Mouse (Mus musculus): ENCODE data around the gene Ing5.
"Not testable (repeated sequence)": the region's sequence is repeated elsewhere in the genome, so short reads cannot be mapped to it uniquely, and the experiment has no call there.

Gene Ing5

DNA sequence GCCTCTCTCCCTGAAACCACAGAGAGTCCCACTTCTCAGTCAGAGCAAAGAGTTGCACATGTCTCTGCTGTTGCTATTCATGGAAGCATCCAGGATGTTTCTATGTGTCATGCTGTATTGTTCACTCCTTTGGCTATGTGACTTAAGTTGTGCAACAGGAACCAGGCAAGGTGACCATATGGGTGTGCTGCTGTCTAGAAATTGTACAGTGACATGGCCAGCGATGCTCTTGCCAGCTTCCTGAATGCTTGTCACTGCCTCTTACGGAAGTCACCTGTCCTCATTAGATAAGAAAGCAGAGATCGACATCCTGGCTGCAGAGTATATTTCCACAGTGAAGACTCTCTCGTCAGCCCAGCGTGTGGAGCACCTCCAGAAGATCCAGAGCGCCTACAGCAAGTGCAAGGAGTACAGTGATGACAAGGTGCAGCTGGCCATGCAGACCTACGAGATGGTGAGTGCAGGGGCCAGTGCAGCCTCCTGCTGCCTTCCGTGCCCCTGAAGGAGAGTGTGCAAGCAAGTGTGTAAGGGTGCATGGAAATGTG, 7.8 kb downstream of the Ing5 start:
- no peak for DNase-seq

DNA sequence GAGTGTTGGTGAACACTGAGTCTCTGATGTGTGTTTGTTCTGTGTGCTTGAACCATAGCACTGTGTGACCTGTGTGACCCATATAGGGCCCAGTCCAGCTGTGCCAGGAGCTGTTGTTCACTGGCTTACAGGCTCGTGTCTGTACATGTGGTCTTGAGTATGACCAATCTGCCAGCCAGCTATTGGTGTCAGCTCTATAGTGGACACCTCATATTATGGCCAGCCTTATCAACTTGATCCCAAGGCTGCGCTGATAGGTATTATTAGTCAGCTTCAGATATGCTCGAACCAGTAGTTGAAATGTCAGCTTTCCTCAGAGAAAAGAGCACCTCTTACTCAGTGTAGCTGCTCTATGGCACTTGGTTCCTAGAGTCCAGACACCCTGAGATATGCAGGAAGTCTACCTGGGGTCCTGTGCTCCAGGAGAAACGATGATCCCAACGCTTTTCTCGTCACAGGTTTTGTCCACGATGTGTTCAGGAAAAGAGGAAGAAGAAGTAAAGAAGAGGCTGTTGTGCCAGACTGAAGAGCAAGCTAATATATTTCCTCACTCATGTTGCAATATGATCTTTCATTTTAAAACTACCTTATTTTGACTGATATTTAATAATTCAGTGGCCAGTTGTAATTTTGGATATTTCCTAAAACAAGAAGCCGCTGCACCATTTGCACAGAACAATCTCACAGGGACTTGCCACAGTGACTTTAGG, 14.2 kb downstream of the Ing5 start:
- DNase-seq, result no peak

DNA sequence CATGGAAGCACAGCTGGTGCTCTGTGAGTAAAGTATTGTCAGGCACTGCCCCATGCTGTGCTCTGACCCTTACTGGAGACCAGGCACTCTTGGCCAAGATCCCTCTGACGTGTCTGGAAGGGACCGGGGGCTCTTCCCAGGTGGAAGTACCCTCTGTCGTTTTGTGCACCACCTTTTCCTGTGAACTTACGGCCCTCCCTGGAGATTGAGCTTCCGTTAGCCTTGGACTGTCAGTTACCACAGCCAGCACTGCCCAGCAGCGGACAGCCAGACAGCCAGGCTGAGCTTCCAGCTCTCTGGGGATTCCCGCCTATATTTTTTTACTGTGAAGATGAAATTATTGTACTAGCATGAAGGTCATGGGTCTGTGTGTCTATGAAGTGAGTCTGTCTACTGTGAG, 15.0 kb downstream of the Ing5 start:
- DNase-seq, result no peak

DNA sequence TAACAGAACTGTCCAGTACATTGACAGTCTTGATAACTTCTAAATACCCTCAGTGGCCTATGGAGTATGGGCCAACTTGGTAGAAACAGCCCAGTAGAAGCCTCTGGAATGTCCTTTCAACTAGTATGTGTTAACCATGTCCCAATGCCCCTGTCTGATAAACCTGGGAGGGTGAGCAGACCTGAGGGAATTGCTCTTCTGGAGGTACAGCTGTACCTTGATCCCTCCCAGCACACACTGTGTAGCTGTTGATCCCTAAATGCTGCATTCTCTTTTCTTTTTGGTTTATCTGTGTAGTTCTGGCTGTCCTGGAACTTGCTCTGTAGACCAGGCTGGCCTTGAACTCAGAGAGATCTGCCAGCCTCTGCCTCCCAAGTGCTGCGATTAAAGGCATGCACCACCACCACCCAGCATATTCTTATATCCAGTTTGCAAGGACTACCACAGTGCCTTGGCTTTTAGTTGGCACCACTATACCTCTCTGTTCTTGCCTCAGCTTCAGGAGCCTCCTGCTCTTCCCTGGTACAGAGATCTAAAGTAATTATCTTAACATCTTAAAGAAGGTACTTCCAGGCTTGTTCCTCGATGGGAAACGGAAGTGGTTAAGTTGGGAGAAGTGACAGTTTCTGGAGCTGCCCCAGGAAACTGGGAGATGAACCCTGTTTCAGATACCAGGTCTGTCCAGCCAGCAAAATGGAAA, 20.2 kb downstream of the Ing5 start:
- DNase-seq, result no peak

DNA sequence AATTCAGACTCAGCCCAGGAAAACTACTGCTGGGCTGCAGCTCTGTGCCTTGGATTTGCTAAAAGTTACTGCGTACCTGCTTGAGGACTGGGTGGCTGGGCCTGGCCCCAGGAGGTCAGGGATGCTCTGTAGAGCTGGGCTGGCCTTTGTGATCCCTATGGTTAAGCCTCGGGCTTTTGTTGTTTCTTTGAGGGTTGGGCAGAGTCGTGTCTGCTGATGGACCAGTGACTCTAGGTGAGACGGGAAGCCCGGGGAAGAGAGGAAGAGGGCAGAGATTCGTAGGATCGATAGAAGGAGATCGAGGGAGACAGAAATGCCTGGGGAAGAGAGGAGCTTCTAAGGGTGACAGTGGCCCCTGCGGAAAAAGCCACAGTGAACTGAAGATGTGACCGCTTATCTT, 20.8 kb downstream of the Ing5 start, which contains the start of gene D2hgdh:
TSS of gene D2hgdh (plus strand) at position 301 of the 400 bp plus-strand sequence.
- DNase-seq, result no peak

DNA sequence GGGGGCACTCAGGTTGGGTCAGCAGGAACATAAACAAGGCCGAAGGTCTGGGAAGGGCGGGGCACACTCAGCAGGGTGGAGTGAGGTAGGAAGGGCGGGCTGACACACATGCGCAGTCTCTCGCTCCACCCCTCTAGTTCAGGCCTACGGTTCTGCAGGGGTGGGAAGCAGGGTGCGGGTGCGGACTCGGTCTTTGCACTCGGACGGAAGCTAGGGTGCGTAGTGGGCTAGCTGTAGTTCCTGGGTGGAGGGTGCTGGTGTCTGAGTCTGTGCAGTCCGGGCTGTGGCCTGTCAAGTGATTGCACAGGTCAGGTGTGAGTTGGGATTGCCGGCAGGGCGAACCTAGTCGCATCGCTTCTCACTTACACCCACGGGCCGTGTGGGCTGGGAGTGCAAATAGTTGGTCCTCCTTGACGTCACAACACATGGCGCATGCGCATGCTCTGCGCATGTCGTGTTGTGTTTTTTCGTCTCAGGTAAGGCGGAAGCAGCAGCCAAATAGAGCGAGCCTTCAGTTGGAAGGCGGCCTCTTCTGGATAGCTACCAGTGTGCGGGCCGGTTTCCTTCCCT, 21.4 kb downstream of the Ing5 start:
- DNase-seq, result peak; percentile 91

DNA sequence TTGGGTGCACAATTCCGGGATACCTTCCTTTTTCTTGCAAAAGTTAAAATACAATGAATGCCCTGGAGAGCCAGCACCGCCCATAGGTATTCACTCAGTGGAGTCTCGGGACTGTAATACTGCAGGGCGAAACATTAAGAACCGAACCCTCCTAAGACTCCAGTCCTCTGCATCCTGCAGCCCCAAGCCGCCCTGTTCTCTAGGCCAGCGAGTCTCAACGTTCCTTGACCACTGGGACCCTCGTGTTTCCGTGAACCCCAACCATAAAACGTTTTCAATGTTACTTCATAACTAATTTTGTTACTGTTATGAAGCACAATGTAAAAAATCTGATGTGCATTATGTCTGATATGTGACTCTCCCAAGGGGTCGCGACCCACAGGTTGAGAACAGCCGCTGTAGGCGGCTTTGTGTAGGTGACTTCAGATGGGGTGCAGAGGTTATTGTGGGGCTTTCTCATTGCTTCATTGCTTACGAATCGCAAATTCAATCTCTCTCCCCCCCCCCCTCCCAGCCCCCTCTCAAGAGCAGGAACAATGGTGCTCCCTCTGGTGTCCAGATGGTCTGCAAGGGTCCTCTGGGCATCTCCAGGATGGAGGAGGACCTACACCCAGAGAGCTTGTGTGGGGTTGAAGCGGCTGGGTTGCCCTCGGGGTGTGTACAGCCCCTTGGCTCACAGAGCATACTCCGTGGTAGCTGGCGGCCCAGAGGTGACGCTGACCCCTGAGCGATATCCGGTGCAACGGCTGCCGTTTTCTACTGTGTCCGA, 22.2 kb downstream of the Ing5 start:
- DNase-seq, result no peak

DNA sequence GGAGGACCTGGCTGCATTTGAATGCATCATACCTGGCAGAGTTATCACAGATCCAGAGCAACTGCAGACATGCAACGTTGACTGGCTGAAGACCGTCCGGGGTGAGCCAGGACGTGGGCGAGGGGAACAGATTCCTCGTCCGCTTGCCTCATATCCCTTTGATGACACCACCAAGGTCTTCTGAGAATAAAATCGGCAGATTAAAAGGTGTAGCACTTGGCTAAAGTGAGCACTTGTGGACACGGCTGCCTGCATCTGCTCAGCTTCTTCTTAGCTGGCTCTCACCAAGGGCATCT, 22.7 kb downstream of the Ing5 start:
- DNase-seq, result no peak

DNA sequence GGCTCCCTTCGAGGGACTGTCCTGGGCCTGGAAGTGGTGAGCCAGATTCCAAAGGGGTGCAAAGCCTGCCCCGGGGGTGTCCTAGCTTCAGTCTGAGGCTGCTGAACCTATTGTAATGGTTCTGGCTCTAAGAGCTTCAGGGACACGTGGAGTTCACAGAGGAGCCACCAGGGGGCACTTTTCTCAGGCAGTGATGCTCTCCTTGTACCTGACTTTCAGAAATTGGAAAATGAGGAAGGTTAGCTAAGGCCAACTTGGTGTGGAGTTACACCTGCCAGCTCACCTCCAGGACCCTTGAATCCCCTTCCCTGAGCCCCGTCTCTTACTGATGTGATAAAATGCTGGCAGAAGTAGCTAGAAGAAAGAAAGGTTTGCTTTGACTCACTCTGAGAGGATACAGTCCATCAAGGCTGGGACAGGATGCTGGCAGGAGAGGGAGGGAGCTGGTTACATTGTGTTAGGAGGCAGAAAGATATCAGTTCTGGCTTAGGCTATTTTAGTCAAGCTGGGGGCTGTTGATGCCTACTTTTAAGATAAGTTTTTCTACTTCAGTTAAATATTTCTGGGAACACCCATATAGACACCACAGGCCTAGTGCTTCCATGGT, 29.1 kb downstream of the Ing5 start:
- DNase-seq, result not testable (repeated sequence)

DNA sequence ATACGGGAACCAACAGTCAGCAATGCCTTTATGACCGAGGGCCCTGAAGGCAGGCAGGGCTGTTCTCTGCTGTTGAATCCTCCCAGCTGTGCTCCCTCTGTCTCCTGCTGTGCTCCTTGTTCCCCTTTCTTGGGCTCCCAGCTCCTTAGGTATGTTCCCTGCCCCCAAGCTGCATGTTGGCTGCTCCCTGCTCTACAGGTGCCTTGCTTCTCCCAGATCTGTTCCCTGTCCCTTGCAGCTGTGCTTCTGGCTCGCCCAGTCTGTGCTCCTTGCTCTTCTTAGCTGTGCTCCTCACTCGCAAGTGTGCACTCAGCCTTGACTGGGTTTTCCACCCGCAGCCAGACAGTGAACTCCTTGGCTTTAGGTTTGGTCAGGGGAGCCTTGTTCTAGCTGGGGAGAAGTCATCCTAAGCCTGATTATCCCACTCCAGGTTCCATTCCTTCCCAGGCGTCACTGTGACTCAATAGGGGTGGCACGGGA, 30.9 kb downstream of the Ing5 start:
- DNase-seq, result no peak

DNA sequence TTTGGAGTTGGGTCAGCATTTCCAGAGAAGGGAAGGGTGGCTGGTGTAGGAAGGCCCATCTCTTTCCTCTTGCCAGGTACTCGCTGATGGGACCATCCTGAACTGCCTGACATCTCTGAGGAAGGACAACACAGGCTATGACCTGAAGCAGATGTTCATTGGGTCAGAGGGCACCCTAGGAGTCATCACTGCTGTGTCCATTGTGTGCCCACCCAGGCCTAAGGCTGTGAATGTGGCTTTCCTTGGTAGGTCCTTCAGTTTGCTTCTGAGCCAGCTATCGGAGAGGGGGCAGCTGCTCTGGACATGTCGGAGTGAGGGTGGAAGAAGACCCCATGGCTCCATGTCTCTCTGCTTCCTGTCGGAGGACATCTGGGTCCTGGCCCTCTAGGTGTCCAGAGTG, 31.4 kb downstream of the Ing5 start:
- DNase-seq, result no peak

DNA sequence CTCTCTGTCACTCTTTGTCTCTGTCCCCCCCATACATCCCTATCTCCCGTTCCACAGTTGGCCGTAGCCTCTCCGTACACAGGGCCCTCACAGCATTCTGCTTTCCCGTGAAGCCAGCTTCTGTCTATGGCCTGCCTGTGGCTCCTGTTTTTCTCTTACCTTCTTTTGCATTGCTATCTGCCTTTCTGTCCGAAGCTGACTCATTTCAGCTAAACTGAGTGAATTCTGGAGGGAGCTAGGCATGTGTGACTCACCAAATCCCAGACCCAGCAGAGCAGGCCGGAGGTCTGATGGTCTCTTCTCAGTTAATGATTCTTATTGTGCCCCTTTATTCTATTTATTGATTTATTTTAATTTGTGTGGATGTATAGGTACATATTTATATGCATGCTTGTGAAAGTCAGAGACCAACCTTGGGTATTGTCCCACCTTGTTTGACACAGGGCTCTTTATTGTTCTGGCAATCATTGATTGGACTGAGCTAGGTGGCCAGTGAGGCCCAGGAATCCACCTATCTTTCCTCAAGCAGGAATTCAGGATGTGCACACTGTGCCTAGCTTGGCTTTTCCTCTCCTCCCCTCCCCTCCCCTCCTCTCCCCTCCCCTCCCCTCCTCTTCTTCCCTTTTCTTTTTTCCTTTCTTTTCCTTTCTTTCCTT, 32.2 kb downstream of the Ing5 start:
- DNase-seq, result no peak

DNA sequence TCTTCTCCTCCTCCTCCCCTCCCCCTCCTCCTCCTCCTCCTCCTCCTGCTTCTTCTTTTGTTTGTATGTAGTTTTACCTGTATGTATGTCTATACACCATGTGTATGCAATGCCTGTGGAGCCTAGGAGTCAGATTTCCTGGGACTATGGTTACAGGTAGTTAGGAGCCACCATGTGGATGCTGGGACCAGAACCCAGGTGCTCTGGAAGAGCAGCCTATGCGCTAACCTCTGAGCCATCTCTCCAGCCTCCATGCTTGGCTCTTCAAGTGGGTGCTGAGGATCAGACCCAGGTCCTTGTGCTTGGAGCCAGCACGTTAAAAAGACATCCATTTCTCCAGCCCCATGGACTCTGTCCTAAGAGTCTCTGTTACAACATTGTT, 32.8 kb downstream of the Ing5 start:
- DNase-seq, result no peak

DNA sequence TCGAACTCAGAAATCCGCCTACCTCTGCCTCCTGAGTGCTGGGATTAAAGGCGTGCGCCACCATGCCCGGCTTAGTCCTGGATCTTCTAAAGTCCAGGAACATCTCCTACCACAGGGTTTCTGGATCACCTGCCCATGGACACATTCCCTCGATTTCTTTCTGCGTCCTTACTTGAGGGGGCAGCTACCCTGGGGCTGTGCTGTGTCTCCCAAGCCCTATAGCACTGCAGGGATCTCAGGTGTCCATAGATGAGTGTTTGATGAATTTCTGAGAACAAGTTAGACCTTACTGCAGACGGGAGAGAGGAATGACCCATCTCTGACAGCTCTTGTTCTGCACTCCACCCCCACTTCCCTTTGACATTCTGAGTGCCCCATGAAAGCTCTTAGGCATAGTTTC, 33.6 kb downstream of the Ing5 start:
- no peak for DNase-seq

DNA sequence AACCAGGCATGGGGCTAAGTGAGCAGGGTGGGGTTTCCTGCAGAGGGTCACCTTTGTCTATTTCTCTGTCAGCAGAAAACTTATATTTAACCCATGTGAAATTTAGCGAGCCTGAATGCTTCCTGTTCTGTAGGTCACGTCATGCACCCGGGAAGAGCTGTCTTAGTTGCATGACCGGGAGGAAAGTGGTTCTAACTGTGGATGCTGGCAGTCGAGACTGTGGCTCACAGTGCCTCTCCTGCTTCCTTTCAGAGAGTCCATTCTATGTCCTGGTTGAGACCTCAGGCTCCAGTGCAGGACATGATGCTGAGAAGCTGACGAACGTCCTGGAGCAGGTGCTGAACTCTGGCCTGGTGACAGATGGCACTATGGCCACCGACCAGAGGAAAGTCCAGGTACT, 34.8 kb downstream of the Ing5 start:
- not testable (repeated sequence) for DNase-seq

DNA sequence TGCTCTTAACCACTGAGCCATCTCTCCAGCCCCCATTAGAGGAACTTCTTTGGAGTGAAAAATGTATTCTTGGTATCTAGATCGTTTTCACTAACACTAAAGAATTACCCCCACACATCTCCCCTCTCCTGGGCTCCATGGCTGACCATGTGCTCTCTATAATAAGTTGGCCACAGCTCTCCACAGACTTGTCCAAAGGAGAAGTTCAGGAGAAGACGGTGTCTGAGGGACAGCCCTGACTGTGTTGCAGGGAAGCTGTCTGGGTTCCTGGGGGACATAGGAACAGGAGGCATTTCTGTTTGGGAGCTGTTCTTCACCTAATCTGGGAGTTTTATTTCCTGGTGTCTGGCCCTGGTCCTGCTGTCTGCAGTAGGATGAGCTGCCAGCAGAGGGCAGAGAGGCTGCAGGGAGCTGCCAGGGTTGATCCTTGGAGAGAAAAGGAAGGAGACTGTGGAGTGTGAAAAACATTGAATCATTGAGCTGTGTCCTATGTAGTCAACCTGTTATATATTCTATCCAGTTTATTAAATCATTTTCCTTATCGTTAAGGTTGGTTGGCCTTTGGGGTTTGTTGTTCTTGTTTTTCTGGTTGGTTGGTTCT, 42.1 kb downstream of the Ing5 start:
- not testable (repeated sequence) for DNase-seq

DNA sequence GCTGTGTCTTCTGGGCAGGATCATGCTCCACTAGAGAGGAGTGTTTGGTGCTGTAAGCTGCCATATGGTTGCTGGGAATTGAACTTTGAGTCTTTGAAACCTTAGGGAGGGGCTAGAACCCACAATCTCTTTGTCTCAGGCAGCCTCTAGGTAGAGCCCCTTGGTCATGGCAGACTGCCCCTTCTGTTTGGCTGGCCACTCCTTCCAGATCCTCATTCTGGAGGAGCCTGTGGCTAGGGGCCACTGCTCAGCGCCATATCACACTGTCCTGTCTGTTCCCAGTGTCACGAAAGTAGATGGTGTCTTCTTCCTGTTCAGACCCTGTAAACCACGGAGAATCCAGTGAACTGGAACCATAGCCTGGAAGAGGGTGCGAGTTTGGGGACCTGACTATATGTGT, 52.0 kb downstream of the Ing5 start:
- not testable (repeated sequence) for DNase-seq

DNA sequence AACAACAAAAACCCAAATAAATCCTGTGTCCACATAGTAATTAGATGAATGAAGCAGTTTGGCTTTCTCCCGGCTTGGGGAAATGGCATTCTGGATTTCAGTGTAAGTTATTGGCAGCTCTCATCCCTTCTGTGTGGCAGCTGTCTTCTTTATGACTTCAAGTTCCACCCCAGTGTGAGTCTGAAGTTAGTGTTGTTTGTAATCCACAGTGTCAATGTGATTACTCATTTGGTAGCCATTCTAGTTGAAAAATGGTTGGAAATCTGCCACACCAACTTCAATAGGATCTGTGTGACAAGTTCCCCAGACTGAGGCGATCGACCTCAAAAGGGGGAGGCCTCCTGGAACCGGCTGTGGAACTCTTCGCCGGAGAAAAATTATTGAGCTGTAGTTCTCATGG, 53.6 kb downstream of the Ing5 start:
- DNase-seq, result no peak

DNA sequence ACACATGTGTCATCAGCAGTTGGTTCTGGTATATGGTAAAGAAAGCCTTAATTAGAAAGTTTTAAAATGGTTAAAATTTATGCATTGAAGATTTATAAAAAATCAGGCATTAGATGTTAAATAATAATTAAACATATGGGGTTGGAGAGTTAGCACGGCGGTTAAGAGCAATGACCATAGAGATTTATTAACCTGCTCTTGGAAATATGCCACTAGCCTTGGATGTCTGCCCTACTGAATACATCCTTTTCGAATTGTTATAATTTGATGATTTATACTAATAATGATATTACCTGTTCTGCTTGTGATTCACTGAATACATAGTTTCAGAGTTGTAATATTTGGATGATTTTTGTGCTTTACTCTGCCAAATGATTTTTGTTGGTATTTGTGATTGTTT, 54.2 kb downstream of the Ing5 start:
- no peak for DNase-seq

DNA sequence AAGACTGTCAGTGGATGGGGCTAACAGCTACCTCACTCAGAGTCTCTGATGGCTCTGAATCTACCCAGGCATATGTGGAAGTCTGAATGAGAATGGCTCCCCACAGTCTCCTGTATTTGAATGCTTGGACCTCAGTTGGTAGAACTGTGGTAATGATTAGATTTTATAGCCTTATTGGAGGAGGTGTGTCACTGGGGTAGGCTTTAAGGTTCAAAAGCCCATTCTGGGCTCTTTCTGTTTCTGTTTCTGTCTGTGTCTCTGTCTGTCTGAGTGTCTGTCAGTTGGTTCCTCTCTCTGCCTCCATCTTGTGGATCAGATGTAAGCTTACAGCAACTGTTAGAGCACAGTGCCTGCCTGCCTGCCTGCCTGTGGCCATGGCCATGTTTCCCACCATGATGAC, 55.9 kb downstream of the Ing5 start:
- no peak for DNase-seq

DNA sequence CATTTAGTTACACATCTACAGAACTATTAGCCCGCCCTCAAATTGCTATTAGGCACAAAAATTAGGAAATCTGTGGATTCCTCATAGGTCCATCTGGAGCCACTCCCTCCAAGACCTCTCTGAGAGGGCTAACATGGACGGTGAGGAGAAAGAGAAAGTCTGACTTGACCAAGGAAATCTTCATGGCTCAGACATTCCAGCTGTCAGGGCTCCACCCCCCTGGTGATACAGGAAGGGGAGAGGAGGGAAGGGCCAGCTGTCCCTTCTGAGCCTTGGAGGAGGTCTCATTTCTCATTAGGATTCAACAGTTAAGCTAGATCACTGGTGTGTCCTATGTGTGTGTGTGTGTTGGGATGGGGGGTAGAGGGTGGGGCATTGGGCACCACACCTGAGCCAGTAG, 57.3 kb downstream of the Ing5 start, which contains the start of gene Gal3st2:
TSS of gene Gal3st2 (plus strand) at position 259 of the 400 bp plus-strand sequence.
- DNase-seq, result not testable (repeated sequence)

All from right cerebral cortex, postnatal 14 days (tissue).